Mouse (Mus musculus) forebrain, embryonic 16.5 days (tissue): ENCODE results near the gene Kcnj8. TPM values are rescaled to one million over a fixed set of nuclear protein-coding genes. Genes with fewer than 3 reads are reported as not detected.

Experiments used
- ATAC-seq: fragments of 200-750 bp; cut with Nextera tagmentation; 2 replicates; pipeline ENCODE4 v1.8.0; 2017; ENCODE audit warnings: mild to moderate bottlenecking, moderate library complexity
- H3K27ac ChIP-seq: fragments of 300-500 bp; sonication (generic); 2 replicates; pipeline ENCODE4 v1.5.1; 2014; ENCODE audit warnings: low read length, control low read depth
- H3K27me3 ChIP-seq: fragments of 300-500 bp; sonication (generic); replicated peaks from 2 replicates; pipeline ENCODE4 v1.6.1; 2014; ENCODE audit warnings: low read length; ENCODE audit not compliant: control insufficient read depth, insufficient read depth
- H3K36me3 ChIP-seq: fragments of 300-500 bp; sonication (generic); 2 replicates; pipeline ENCODE4 v1.6.1; 2014; ENCODE audit not compliant: control insufficient read depth, insufficient read depth
- H3K4me1 ChIP-seq: fragments of 300-500 bp; sonication (generic); replicated peaks from 2 replicates; pipeline ENCODE4 v1.6.1; 2014; ENCODE audit warnings: low read length; ENCODE audit not compliant: control insufficient read depth, insufficient read depth
- H3K4me2 ChIP-seq: fragments of 300-500 bp; sonication (generic); 2 replicates; pipeline ENCODE4 v1.6.1; 2014; ENCODE audit warnings: mild to moderate bottlenecking, low read length, control low read depth
- H3K4me3 ChIP-seq: fragments of 300-500 bp; sonication (generic); replicated peaks from 2 replicates; pipeline ENCODE4 v1.5.1; 2014; ENCODE audit warnings: mild to moderate bottlenecking, low read length, control low read depth
- H3K9ac ChIP-seq: fragments of 300-500 bp; sonication (generic); replicated peaks from 2 replicates; pipeline ENCODE4 v1.6.1; 2014; ENCODE audit warnings: low read depth, low read length, control low read depth
- H3K9me3 ChIP-seq: fragments of 300-500 bp; sonication (generic); 2 replicates; pipeline ENCODE4 v1.6.1; 2016; ENCODE audit warnings: low read length; ENCODE audit not compliant: control insufficient read depth
- WGBS: fragments of 180-500 bp; shearing (Covaris S2); extraction: QIAGEN DNeasy Blood & Tissue Kit; methylation state at CpG from one replicate; pipeline ENCODE4 v1.1.7; 2014; 5-methylcytosine and 5-hydroxymethylcytosine counted together
- polyA plus RNA-seq: library from polyadenylated mRNA; unstranded; fragments of >200 nt; fragmentation: Nextera tagmentation; extraction: Ambion mirVana; gene quantifications from 2 replicates; pipeline ENCODE4 v1.2.1, GENCODE M21; 2015

The Kcnj8 gene
- 13.0 and 14.1 TPM in 2 replicates for polyA plus RNA-seq

GRCm38 (mm10) chr6:142571055-142571618 is at the start of gene Kcnj8:
Kcnj8 (minus strand) TSS chr6:142571614.
- WGBS = under 1% methylated on average over 34 of the region's 34 CpGs
- Histone ChIP-seq H3K4me3 (peak within 1 kb of the TSS; percentile 50), H3K27ac (no peak within 1 kb of the TSS), H3K36me3 (no peaks in the 10 kb centered on the region), H3K4me2 (peak within 1 kb of the TSS; percentile 90), H3K9me3 (no peaks in the 10 kb centered on the region), H3K9ac (peak within 1 kb of the TSS; percentile 51), H3K4me1 (peaks cover 19% of the 10 kb centered on the region), H3K27me3 (peaks cover 38% of the 10 kb centered on the region)
- ATAC-seq = peak; percentile 93

GRCm38 (mm10) chr6:142616659-142617058 is 45.2 kb upstream of the Kcnj8 start:
- Histone ChIP-seq H3K36me3 (no peaks in the 10 kb centered on the region), H3K9ac (no peak overlapping the region), H3K27ac (no peak overlapping the region), H3K4me1 (no peaks in the 10 kb centered on the region), H3K27me3 (no peaks in the 10 kb centered on the region), H3K4me2 (no peak overlapping the region), H3K4me3 (no peak overlapping the region), H3K9me3 (no peaks in the 10 kb centered on the region)
- ATAC-seq = no peak
- WGBS = 41% methylated on average over 3 of the region's 3 CpGs

- no peak overlapping the region for H3K4me3 ChIP-seq
Measured at GRCm38 (mm10) chr6:142614324-142614723, 42.9 kb upstream of the Kcnj8 start.

GRCm38 (mm10) chr6:142612366-142612765 is 41.0 kb upstream of the Kcnj8 start:
- H3K4me3 ChIP-seq = no peak overlapping the region
- H3K36me3 ChIP-seq = no peaks in the 10 kb centered on the region
- H3K9me3 ChIP-seq = no peaks in the 10 kb centered on the region
- WGBS = 86% methylated on average over 8 of the region's 8 CpGs
- H3K27me3 ChIP-seq = no peaks in the 10 kb centered on the region
- ATAC-seq = no peak
- H3K27ac ChIP-seq = no peak overlapping the region
- H3K9ac ChIP-seq = no peak overlapping the region
- H3K4me2 ChIP-seq = no peak overlapping the region
- H3K4me1 ChIP-seq = no peaks in the 10 kb centered on the region

More at GRCm38 (mm10) chr6:142614324-142614723, 42.9 kb upstream of the Kcnj8 start:
- Histone ChIP-seq H3K36me3 (no peaks in the 10 kb centered on the region), H3K27ac (no peak overlapping the region), H3K27me3 (no peaks in the 10 kb centered on the region), H3K4me2 (no peak overlapping the region), H3K9me3 (no peaks in the 10 kb centered on the region), H3K9ac (no peak overlapping the region), H3K4me1 (no peaks in the 10 kb centered on the region)
- ATAC-seq = no peak
- WGBS = 56% methylated on average over 10 of the region's 10 CpGs

- Histone ChIP-seq H3K27me3 (no peaks in the 10 kb centered on the region), H3K9me3 (no peaks in the 10 kb centered on the region), H3K4me1 (no peaks in the 10 kb centered on the region), H3K9ac (no peak overlapping the region), H3K36me3 (no peaks in the 10 kb centered on the region), H3K4me3 (no peak overlapping the region), H3K27ac (no peak overlapping the region), H3K4me2 (no peak overlapping the region)
- 57% methylated on average over 9 of the region's 9 CpGs for WGBS
- no peak for ATAC-seq
Measured at GRCm38 (mm10) chr6:142609401-142610373, 38.3 kb upstream of the Kcnj8 start.

GRCm38 (mm10) chr6:142607080-142607479 is 35.7 kb upstream of the Kcnj8 start:
- Histone ChIP-seq H3K4me1 (no peaks in the 10 kb centered on the region), H3K27me3 (no peaks in the 10 kb centered on the region), H3K36me3 (no peaks in the 10 kb centered on the region), H3K9me3 (no peaks in the 10 kb centered on the region), H3K9ac (no peak overlapping the region), H3K4me2 (no peak overlapping the region), H3K4me3 (no peak overlapping the region), H3K27ac (no peak overlapping the region)
- WGBS = 46% methylated on average over 7 of the region's 7 CpGs
- ATAC-seq = no peak

- no peak overlapping the region for H3K4me3 ChIP-seq
- ATAC-seq = no peak
- no peaks in the 10 kb centered on the region for H3K4me1 ChIP-seq
- no peaks in the 10 kb centered on the region for H3K27me3 ChIP-seq
- no peak overlapping the region for H3K9ac ChIP-seq
- no peaks in the 10 kb centered on the region for H3K9me3 ChIP-seq
- H3K4me2 ChIP-seq = no peak overlapping the region
- WGBS = 81% methylated on average over 6 of the region's 6 CpGs
- no peaks in the 10 kb centered on the region for H3K36me3 ChIP-seq
- no peak overlapping the region for H3K27ac ChIP-seq
Measured at GRCm38 (mm10) chr6:142602772-142603171, 31.4 kb upstream of the Kcnj8 start.

- no peak for ATAC-seq
- Histone ChIP-seq H3K4me1 (no peaks in the 10 kb centered on the region), H3K36me3 (no peaks in the 10 kb centered on the region), H3K4me3 (no peak overlapping the region), H3K9me3 (no peaks in the 10 kb centered on the region), H3K27ac (no peak overlapping the region), H3K27me3 (no peaks in the 10 kb centered on the region), H3K9ac (no peak overlapping the region), H3K4me2 (no peak overlapping the region)
- 72% methylated on average over 4 of the region's 4 CpGs for WGBS
Measured at GRCm38 (mm10) chr6:142578831-142579230, 7.4 kb upstream of the Kcnj8 start.

- H3K27ac ChIP-seq = no peak overlapping the region
- no peaks in the 10 kb centered on the region for H3K36me3 ChIP-seq
- 86% methylated on average over 6 of the region's 6 CpGs for WGBS
- no peak overlapping the region for H3K4me3 ChIP-seq
- H3K27me3 ChIP-seq = no peaks in the 10 kb centered on the region
- no peaks in the 10 kb centered on the region for H3K4me1 ChIP-seq
- H3K4me2 ChIP-seq = no peak overlapping the region
- ATAC-seq = no peak
- no peak overlapping the region for H3K9ac ChIP-seq
- H3K9me3 ChIP-seq = no peaks in the 10 kb centered on the region
Measured at GRCm38 (mm10) chr6:142577801-142578200, 6.4 kb upstream of the Kcnj8 start.
